Mouse (Mus musculus) cerebellum, adult 2 months (tissue): ENCODE measurements around the gene Ireb2. TPM values are rescaled to one million over a fixed set of nuclear protein-coding genes. Genes with fewer than 3 reads are reported as not detected.
"Not testable (repeated sequence)": the region's sequence is repeated elsewhere in the genome, so short reads cannot be mapped to it uniquely, and the experiment has no call there.

ENCODE experiments used
- DNase-seq, 2 experiments: peaks; one replicate each; pipeline ENCODE4 v3.0.0; 2021
- H3K27ac ChIP-seq: fragments of 200-500 bp; 2 replicates; pipeline ENCODE4 v1.5.1; 2012; ENCODE audit warnings: low read length, control low read depth, inconsistent platforms; ENCODE audit not compliant: insufficient read depth
- H3K27me3 ChIP-seq: fragments of 200-500 bp; 2 replicates; pipeline ENCODE4 v1.6.1; 2012; ENCODE audit warnings: inconsistent platforms, mild to moderate bottlenecking, low read length, moderate library complexity; ENCODE audit not compliant: control insufficient read depth, insufficient read depth
- H3K4me1 ChIP-seq: fragments of 200-500 bp; 2 replicates; pipeline ENCODE4 v1.6.1; 2011; ENCODE audit warnings: low read length; ENCODE audit not compliant: control insufficient read depth, insufficient read depth
- H3K4me3 ChIP-seq: fragments of 200-500 bp; replicated peaks from 2 replicates; pipeline ENCODE3; 2011; ENCODE audit warnings: mild to moderate bottlenecking, low read depth, low read length, control low read depth; ENCODE audit not compliant: insufficient read depth
- CTCF ChIP-seq: fragments of 200-500 bp; IDR thresholded peaks from 2 replicates; pipeline ENCODE4 v1.5.1; 2011; ENCODE audit warnings: low read depth, mild to moderate bottlenecking, control low read depth, low read length, moderate library complexity, borderline replicate concordance; ENCODE audit not compliant: insufficient read depth
- POLR2A ChIP-seq: fragments of 200-500 bp; IDR thresholded peaks from 2 replicates; pipeline ENCODE4 v1.6.1; 2011; ENCODE audit warnings: low read length, control low read depth, borderline replicate concordance; ENCODE audit not compliant: insufficient read depth
- WGBS: fragments of 180-500 bp; shearing (Covaris S2); methylation state at CpG from one replicate; pipeline ENCODE4 v1.1.7; 2018; 5-methylcytosine and 5-hydroxymethylcytosine counted together
- polyA plus RNA-seq: library from polyadenylated mRNA; depleted of rRNA; stranded (reverse); fragments of >200 nt; gene quantifications from 2 replicates; pipeline ENCODE4 v1.2.3, GENCODE M21; 2012; rRNA removed

The Ireb2 gene
- polyA plus RNA-seq, result 28.0 and 30.1 TPM in 2 replicates

DNA sequence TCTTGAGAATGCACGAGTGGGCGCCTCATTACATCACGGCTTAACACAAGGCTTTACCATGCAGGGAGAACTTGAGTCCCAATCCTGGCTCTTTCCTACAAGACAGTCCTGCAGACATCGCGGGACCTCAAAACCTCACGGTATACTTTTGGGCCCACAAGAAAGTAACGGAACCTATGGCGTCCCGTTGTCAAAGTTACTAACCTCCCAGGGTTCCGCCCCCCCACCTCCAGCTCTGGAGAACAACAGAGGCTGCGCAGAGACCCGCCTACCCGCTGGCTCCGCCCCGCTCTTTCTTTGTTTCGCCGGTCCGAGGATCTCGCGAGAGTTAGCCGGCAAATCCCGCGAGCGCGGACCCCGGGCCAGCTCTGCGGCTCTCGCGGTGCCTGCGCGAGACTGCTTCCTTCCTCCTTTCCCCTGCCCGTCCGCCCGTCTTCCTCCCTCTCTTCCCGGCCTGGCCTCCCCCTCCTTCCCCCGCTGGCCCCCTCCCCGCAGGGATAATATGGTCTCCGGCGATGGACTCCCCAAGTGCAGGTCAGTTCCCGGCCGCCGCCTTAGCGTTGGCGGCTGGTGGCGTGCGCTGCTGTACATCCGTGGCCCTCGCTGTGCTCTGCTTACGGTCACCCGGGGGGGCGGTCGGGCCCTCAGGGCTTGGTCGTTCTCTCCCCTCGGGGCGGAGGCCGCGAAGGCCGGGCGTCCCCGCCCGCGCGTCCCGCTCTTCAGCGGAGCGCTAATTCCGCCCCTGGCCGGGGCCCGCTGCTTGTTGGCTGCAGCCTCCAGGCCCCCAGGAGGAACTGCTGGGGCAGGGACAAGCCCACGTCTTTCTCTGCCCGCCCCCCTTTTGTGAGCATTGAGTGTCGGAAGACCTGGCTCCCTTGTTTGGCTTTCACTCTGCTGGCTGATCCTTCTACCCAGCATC, at the start of gene Ireb2:
Ireb2 (plus strand) TSS at position 427 of the 919 bp plus-strand sequence.
- peak; percentile 98 for DNase-seq

DNA sequence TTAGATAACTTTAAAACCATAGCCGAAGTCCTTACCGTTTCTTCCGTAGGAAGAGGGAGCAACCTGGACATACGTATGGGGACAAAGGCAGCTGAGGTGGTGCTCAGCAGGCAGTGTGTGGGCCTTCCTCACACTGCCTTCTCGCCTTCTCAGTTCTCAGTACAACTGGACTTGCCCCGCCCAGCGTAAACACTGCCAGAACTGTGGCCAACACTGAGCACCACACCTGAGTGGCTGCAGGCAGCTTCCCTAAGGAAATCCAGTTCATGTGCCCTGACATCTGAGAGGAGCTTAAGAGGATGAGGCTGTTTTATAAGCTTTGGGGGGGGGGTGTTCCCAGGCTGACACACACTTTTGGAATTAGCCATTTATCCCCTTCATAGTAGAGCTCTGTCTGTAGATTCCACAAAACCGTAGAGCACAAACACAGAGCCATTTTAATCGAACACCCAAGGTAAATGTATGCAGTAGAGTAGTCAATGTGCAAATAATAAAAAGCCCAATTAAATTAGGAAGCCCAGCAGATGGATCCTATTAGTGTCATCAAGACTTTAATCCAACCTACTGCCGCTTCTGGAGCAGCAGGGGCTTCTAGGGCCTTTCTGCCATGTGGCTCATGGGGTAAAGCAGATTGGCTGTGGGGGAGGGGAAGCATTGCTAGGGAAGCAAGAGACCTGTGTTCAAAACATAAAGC, 46.9 kb upstream of the Ireb2 start:
- TF ChIP-seq POLR2A (no peak), CTCF (no peak)
- no peak for DNase-seq
- Histone ChIP-seq H3K4me1 (no peaks in the 10 kb centered on the region), H3K27me3 (no peaks in the 10 kb centered on the region; the same call in 1 of the 2 replicates), H3K27ac (no peak overlapping the region), H3K4me3 (no peak overlapping the region)
- WGBS, result 71% methylated on average over 10 of the region's 10 CpGs

More for the DNA sequence above, at the start of gene Ireb2:
- TF ChIP-seq POLR2A (peak; percentile 74), CTCF (no peak)
- peak within 1 kb of the TSS; percentile 94 for H3K4me3 ChIP-seq
- H3K27ac ChIP-seq, result no peak within 1 kb of the TSS
- no peaks in the 10 kb centered on the region for H3K27me3 ChIP-seq
- under 1% methylated on average over 72 of the region's 72 CpGs for WGBS
- peaks cover 9% of the 10 kb centered on the region for H3K4me1 ChIP-seq

DNA sequence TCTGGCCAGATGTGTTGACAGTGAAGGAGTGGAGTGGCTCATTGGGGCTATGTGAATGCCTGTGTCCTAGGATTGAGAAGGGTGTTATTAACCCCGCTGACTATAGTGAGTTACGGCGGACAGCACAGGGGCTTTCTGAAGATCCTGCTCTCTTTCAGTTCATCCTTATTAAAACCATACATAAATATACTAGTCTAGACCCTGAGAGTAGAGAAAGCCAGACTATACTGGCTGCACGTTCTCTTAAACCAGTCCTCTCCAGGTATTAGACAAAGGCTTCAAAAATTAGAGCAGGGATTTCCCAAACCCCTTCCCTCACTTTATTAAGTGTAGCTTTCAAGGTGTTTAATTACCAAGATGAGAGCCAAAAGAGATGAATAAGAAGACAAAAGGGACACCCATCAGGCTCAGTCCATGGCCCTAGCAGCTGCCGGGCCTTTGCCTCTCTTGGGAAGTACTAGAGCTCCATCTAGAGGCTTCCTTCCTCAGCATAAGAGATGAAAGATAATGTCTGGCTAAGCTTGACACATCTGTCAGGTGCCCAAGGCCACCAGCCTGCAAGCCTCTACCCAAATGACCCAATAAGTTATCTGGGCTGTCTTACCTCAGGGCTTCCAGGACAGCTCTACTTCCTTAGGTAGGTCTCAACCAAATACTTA, 42.0 kb upstream of the Ireb2 start:
- Histone ChIP-seq H3K4me1 (no peaks in the 10 kb centered on the region), H3K4me3 (no peak overlapping the region), H3K27me3 (no peaks in the 10 kb centered on the region; the same call in 1 of the 2 replicates), H3K27ac (no peak overlapping the region)
- peak in 1 of 2 experiments; percentile 15 for DNase-seq
- 64% methylated on average over 5 of the region's 5 CpGs for WGBS
- TF ChIP-seq CTCF (peak; percentile 48; the same call in 1 of the 2 replicates), POLR2A (no peak)

DNA sequence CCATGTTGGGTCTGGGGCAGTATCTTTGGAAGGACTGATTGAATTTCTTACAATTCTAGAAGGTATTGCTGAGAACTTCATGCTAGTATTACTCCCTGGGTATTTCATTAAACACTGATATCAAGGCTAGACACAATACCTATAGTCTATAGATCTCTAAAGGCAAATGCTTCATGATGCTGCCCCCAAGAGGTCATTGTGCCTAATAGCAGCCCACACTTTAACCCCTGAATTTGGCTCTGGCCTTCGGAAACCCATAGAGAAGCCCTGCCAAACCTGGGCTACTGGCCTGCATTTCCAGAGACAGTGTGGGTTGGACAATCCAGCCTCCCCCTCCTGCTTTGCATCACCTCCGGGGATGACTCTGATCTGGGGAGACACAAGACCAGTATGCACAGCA, 33.8 kb upstream of the Ireb2 start:
- DNase-seq, result no peak
- 8% methylated on average over 2 of the region's 2 CpGs for WGBS
- H3K4me3 ChIP-seq, result no peak overlapping the region
- no peaks in the 10 kb centered on the region for H3K4me1 ChIP-seq
- TF ChIP-seq CTCF (no peak; the same call in 1 of the 2 replicates), POLR2A (no peak)
- H3K27me3 ChIP-seq, result no peaks in the 10 kb centered on the region
- no peak overlapping the region for H3K27ac ChIP-seq

DNA sequence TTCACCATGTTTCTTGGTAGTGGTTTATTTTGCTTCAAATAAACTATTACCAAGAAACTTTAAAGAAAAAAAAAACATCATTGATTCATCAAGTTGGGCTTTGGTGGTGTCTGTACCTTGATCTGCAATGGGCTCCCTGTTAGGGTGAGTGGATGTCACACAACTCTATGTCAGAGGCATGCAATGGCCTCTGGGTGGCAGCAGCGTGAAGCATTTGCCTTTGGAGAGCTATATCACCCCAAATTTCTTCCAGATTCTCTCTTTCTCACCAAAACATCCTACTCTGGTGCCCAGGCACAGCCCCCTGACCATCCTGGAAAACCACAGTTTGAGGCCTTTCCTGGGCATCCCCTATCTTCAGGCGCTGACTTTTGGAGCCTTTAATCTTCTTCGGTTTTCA, 33.0 kb upstream of the Ireb2 start:
- peak; percentile 10 to 20 for DNase-seq
- Histone ChIP-seq H3K27ac (no peak overlapping the region), H3K4me1 (no peaks in the 10 kb centered on the region), H3K4me3 (no peak overlapping the region), H3K27me3 (no peaks in the 10 kb centered on the region)
- WGBS, result 44% methylated on average over 3 of the region's 3 CpGs
- TF ChIP-seq CTCF (peak; percentile 71), POLR2A (no peak)

DNA sequence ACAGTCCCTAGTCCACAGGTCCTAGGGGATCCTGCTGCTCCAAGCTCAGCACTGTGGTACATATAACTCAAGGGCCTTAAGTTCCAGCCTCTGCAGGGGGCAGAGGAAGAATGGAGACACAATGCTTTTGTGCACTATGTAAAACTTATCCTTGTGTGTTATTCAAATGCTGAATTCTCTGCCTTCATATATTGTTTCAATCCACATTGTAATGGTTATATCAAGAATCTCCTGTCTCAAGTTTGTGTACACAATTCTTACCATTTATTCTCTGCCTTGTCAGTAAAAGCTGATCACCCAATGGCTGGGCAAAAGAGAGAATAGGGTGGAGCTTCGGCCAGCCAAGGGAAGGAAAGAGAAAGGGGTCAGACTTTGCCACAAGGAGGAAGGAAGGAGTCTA, 29.8 kb upstream of the Ireb2 start:
- WGBS, result 76% methylated on average over 1 of the region's 1 CpGs

DNA sequence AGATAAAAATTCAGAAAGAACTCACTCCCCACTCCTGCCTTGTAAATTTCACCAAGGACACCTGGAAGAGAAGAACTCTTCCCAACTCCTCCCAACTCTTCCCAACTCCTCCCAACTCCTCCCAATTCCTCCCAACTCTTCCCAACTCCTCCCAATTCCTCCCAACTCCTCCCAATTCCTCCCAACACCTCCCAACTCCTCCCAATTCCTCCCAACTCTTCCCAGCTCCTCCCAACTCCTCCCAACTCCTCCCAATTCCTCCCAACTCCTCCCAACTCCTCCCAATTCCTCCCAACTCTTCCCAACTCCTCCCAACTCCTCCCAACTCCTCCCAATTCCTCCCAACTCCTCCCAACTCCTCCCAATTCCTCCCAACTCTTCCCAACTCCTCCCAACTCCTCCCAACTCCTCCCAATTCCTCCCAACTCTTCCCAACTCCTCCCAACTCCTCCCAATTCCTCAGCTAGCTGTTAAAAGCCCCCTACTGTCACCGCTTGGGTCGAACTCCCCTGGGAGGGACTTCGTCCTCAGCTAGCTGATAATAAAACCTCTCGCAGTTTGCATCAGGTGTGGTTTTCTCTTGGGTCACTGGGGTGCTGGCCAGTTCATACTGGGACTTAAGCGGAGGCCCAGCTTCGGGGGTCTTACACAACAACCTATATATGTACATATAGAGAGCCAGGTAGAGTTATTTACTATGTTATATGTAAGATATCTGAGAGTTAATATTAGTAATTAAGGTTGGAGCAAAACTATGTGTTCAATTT, 27.5 kb upstream of the Ireb2 start:
- not testable (repeated sequence) for H3K27me3 ChIP-seq, DNase-seq, H3K4me3 ChIP-seq, H3K4me1 ChIP-seq, H3K27ac ChIP-seq
- 76% methylated on average over 6 of the region's 6 CpGs for WGBS

More for the DNA sequence above, 29.8 kb upstream of the Ireb2 start:
- H3K4me1 ChIP-seq, result no peaks in the 10 kb centered on the region
- DNase-seq, result no peak
- H3K4me3 ChIP-seq, result no peak overlapping the region
- TF ChIP-seq POLR2A (no peak), CTCF (no peak)
- H3K27ac ChIP-seq, result no peak overlapping the region
- no peaks in the 10 kb centered on the region for H3K27me3 ChIP-seq
